Mouse (Mus musculus) midbrain, embryonic 16.5 days (tissue): ENCODE measurements at regions not wholly inside any gene's neighbourhood (a gene's known extent, or its start where the extent isn't known, plus 50 kb on each side); places are given as distances from the start of the nearest gene placed in this dataset.

Experiments
- ATAC-seq: fragments of 200-750 bp; cut with Nextera tagmentation; 2 replicates; pipeline ENCODE4 v1.8.0; 2017; ENCODE audit warnings: moderate TSS enrichment
- H3K27ac ChIP-seq: fragments of 300-500 bp; sonication (generic); 2 replicates; pipeline ENCODE4 v1.5.1; 2014; ENCODE audit warnings: mild to moderate bottlenecking, low read length, mixed read lengths
- H3K27me3 ChIP-seq: fragments of 300-500 bp; sonication (generic); 2 replicates; pipeline ENCODE4 v1.6.1; 2014; ENCODE audit warnings: low read depth, low read length, mixed read lengths; ENCODE audit not compliant: control insufficient read depth, insufficient read depth
- H3K36me3 ChIP-seq: fragments of 300-500 bp; sonication (generic); 2 replicates; pipeline ENCODE4 v1.6.1; 2014; ENCODE audit warnings: mild to moderate bottlenecking, low read length, moderate library complexity, mixed read lengths; ENCODE audit not compliant: control insufficient read depth, insufficient read depth
- H3K4me1 ChIP-seq: fragments of 300-500 bp; sonication (generic); 2 replicates; pipeline ENCODE4 v1.6.1; 2014; ENCODE audit warnings: mild to moderate bottlenecking, low read length, mixed read lengths; ENCODE audit not compliant: control insufficient read depth, insufficient read depth
- H3K4me2 ChIP-seq: fragments of 300-500 bp; sonication (generic); 2 replicates; pipeline ENCODE4 v1.6.1; 2014; ENCODE audit warnings: mild to moderate bottlenecking, low read length, mixed read lengths
- H3K4me3 ChIP-seq: fragments of 300-500 bp; sonication (generic); 2 replicates; pipeline ENCODE4 v1.5.1; 2014; ENCODE audit warnings: low read depth, mild to moderate bottlenecking, low read length, moderate library complexity, mixed read lengths
- H3K9ac ChIP-seq: fragments of 300-500 bp; sonication (generic); 2 replicates; pipeline ENCODE4 v1.6.1; 2014; ENCODE audit warnings: low read depth, low read length, mixed read lengths
- H3K9me3 ChIP-seq: fragments of 300-500 bp; sonication (generic); replicated peaks from 2 replicates; pipeline ENCODE4 v1.6.1; 2014; ENCODE audit warnings: mild to moderate bottlenecking, low read length, mixed read lengths; ENCODE audit not compliant: control insufficient read depth, poor library complexity, severe bottlenecking
- WGBS: fragments of 180-500 bp; shearing (Covaris S2); extraction: QIAGEN DNeasy Blood & Tissue Kit; methylation state at CpG from one replicate; pipeline ENCODE4 v1.1.7; 2014; 5-methylcytosine and 5-hydroxymethylcytosine counted together

GRCm38 (mm10) chr4:30776816-30777442 lies 1187.0 kb upstream of the Map3k7 start:
- H3K36me3 ChIP-seq: no peaks in the 10 kb centered on the region
- H3K9ac ChIP-seq: no peak overlapping the region
- peak overlapping the region; percentile 53 for H3K27ac ChIP-seq
- H3K4me2 ChIP-seq: no peak overlapping the region
- peak; percentile 54; the same call in 1 of the 2 replicates for ATAC-seq
- no peak overlapping the region for H3K4me3 ChIP-seq
- WGBS: 17% methylated on average over 2 of the region's 2 CpGs
- H3K27me3 ChIP-seq: no peaks in the 10 kb centered on the region
- H3K9me3 ChIP-seq: no peaks in the 10 kb centered on the region
- H3K4me1 ChIP-seq: peaks cover 8% of the 10 kb centered on the region

DNA sequence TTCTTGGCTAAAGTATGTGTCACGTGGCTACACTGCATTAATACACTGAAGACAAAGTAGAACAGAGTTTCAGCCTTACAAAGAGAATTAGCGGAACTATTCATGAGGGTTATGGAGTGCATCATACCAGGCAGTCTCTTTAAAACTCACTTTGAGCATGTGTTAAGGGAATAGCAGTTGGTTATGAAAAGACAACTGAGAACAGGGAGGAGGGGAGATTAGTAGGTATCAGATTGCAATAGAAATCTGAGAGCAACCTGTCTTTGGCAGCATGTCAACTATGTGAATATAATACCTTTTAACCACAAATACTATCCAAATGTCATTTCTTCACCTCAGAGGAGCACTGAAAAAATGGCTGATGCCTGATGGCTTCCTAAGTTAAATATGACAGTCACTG lies 1182.2 kb upstream of the Map3k7 start:
- ATAC-seq: no peak
- Histone ChIP-seq H3K9me3 (no peaks in the 10 kb centered on the region), H3K4me1 (peaks cover 8% of the 10 kb centered on the region), H3K4me3 (no peak overlapping the region), H3K27ac (no peak overlapping the region), H3K4me2 (no peak overlapping the region), H3K36me3 (no peaks in the 10 kb centered on the region), H3K27me3 (no peaks in the 10 kb centered on the region), H3K9ac (no peak overlapping the region)
- 63% methylated on average over 2 of the region's 2 CpGs for WGBS

DNA sequence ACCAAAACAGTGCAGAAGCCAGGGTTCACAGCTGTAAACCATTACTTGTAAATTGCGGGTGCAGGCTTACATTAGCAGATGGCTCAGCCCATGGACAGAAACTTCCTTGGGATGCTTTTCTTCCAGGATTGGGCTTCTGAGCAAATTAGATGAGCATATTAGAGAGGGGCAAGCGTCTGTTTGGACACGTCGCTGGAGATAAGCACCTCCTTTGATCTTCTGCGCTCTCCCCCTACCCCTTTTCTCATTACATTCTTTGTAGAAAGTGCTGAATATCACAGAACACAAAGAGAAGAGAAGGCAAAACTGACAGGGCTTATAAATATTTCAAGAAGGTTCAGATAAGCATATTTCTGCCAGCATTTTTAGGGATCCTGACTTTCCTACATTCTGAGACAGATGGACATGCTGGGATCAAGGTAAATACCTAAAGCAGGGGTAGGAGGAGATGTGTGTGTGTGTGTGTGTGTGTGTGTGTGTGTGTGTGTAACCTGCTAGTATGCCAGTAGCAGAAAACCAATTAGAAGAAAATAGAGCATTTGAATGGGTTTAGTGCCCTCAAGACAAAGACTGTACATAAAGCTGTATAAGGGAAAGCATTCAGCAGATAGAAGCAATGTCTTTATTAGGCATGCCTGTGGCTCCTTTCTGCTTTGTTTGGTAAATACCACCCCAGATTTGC lies 1173.8 kb upstream of the Map3k7 start:
- ATAC-seq: peak; percentile 89
- no peaks in the 10 kb centered on the region for H3K9me3 ChIP-seq
- H3K27me3 ChIP-seq: no peaks in the 10 kb centered on the region
- 0 out of 2 replicates have a peak, but pooled peaks cover 3% of the 10 kb centered on the region for H3K4me1 ChIP-seq
- H3K4me2 ChIP-seq: no peak overlapping the region
- WGBS: 11% methylated on average over 5 of the region's 5 CpGs
- no peak overlapping the region for H3K9ac ChIP-seq
- H3K36me3 ChIP-seq: no peaks in the 10 kb centered on the region
- H3K4me3 ChIP-seq: no peak overlapping the region
- H3K27ac ChIP-seq: no peak overlapping the region

DNA sequence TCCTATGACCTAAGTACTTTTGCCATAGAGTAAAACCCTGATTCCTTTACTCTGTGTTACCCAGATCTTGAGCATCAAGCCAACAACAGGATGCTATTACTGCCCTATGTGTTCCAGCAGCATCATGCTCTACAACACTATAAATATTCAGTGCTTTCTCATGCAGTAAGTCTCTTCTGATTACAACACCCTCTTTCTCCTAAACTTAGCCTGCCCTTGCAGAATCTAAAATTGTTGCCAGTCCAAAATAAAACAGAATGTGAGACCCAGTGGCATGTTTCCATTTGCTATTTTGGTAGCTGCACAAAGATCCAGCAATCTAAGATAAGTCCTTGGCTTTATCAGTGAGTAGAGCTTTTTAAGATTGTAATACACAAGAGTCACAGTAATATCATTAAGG lies 1154.1 kb upstream of the Map3k7 start:
- no peak for ATAC-seq

GRCm38 (mm10) chr4:30855361-30856056 lies 1108.4 kb upstream of the Map3k7 start:
- Histone ChIP-seq H3K9me3 (no peaks in the 10 kb centered on the region; the same call in 1 of the 2 replicates), H3K27ac (no peak overlapping the region; the same call in 1 of the 2 replicates), H3K4me2 (no peak overlapping the region), H3K36me3 (no peaks in the 10 kb centered on the region), H3K4me3 (no peak overlapping the region), H3K9ac (no peak overlapping the region), H3K4me1 (no peaks in the 10 kb centered on the region), H3K27me3 (no peaks in the 10 kb centered on the region)
- peak; percentile 92 for ATAC-seq
- WGBS: 18% methylated on average over 5 of the region's 5 CpGs

More for the DNA sequence above, 1154.1 kb upstream of the Map3k7 start:
- H3K27ac ChIP-seq: no peak overlapping the region
- no peak overlapping the region for H3K4me2 ChIP-seq
- H3K4me1 ChIP-seq: no peaks in the 10 kb centered on the region
- H3K9ac ChIP-seq: no peak overlapping the region
- H3K9me3 ChIP-seq: no peaks in the 10 kb centered on the region
- H3K4me3 ChIP-seq: no peak overlapping the region
- H3K27me3 ChIP-seq: no peaks in the 10 kb centered on the region
- no peaks in the 10 kb centered on the region for H3K36me3 ChIP-seq

GRCm38 (mm10) chr4:30904966-30905365 lies 1058.9 kb upstream of the Map3k7 start:
- no peak overlapping the region for H3K9ac ChIP-seq
- H3K4me3 ChIP-seq: no peak overlapping the region
- no peaks in the 10 kb centered on the region for H3K36me3 ChIP-seq
- no peaks in the 10 kb centered on the region for H3K9me3 ChIP-seq
- no peak overlapping the region for H3K27ac ChIP-seq
- H3K4me2 ChIP-seq: no peak overlapping the region
- no peak for ATAC-seq
- H3K27me3 ChIP-seq: no peaks in the 10 kb centered on the region
- WGBS: 61% methylated on average over 2 of the region's 2 CpGs
- H3K4me1 ChIP-seq: no peaks in the 10 kb centered on the region

- no peak for ATAC-seq
- no peak overlapping the region for H3K4me3 ChIP-seq
- H3K36me3 ChIP-seq: no peaks in the 10 kb centered on the region
These were observed 1041.0 kb upstream of the Map3k7 start for GRCm38 (mm10) chr4:30922944-30923343.

DNA sequence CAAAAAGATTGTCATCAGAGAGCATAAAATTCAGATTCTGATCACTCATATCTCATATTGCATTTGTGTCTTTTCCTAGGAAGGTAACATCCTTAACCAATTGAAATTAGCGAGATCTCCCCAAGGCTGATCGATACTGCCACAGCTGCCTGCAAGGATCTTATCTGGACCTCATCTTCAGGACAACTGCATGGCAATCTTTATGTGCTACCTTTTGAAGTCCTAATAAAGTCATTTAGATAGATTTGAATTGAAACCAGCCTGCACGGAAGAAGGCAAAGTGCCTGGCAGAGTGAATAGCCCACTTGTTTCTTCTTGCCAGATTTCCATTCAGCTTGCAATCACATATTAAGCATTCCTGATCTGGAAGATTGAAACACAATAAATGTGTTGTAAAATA lies 1031.5 kb upstream of the Map3k7 start:
- Histone ChIP-seq H3K27me3 (no peaks in the 10 kb centered on the region), H3K4me3 (no peak overlapping the region), H3K36me3 (no peaks in the 10 kb centered on the region), H3K9me3 (no peaks in the 10 kb centered on the region), H3K4me2 (no peak overlapping the region), H3K27ac (no peak overlapping the region), H3K4me1 (0 out of 2 replicates have a peak, but pooled peaks cover 2% of the 10 kb centered on the region), H3K9ac (no peak overlapping the region)
- ATAC-seq: no peak
- 65% methylated on average over 3 of the region's 3 CpGs for WGBS

More at GRCm38 (mm10) chr4:30922944-30923343, 1041.0 kb upstream of the Map3k7 start:
- H3K27ac ChIP-seq: no peak overlapping the region
- no peak overlapping the region for H3K9ac ChIP-seq
- no peaks in the 10 kb centered on the region for H3K9me3 ChIP-seq
- H3K4me2 ChIP-seq: no peak overlapping the region
- no peaks in the 10 kb centered on the region for H3K4me1 ChIP-seq
- no peaks in the 10 kb centered on the region for H3K27me3 ChIP-seq
- WGBS: 72% methylated on average over 4 of the region's 4 CpGs
